Mouse (Mus musculus): ENCODE results near the gene Slco1b2.
"Not testable (repeated sequence)": the region's sequence is repeated elsewhere in the genome, so short reads cannot be mapped to it uniquely, and the experiment has no call there.

The Slco1b2 gene

DNA sequence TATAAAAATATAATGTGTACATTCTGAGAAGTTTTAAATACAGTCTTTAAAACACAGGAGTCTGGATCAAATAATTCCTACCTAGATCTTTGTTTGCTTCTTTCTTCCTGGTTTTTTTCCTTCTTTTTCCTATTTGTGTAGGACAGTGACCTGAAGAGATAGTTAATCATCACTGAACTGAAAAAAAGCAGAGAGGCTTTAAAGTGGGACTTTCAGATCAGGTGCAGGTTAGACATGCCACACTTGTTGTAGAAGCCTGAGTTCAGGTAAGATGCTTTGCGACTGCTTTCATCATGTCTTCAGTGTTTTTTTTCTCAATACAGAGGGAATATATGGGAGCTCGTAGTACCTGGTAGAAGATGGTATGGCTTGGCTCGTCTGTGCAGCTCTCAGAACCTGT, at the start of gene Slco1b2:
Gene Slco1b2, plus strand, starts transcription at position 228 of the 400 bp plus-strand sequence.
- DNase-seq (ENCODE audit: low spot score in 2 of 2), result no peak

GRCm38 (mm10) chr6:141584791-141585403, 44.4 kb upstream of the Slco1b2 start:
- no peak for DNase-seq (ENCODE audit: low spot score in 2 of 2)

GRCm38 (mm10) chr6:141590002-141590401, 39.3 kb upstream of the Slco1b2 start:
- DNase-seq (ENCODE audit: low spot score in 2 of 2), result no peak

GRCm38 (mm10) chr6:141590598-141591200, 38.6 kb upstream of the Slco1b2 start:
- not testable (repeated sequence) for DNase-seq (ENCODE audit: low spot score in 2 of 2)

DNA sequence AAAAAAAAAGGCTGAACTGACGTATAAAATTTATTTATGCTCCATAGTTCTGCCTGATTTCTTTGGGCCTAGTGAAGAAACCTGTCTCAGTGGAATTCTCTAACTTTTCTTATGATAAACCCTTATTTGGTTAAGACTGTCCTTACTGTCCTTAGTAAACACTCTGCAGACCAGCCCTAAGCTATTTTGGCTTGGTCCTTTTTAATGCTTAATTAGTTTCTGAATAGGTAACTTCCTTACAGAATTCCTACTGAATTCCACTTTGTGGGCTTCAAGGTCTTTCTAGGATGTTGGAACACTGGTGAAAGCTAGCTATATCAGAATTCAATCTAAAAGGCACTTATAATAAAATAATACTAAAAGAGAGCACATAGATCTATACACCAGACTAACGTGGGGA, 33.2 kb upstream of the Slco1b2 start:
- no peak for DNase-seq (ENCODE audit: low spot score in 2 of 2)

- DNase-seq (ENCODE audit: low spot score in 2 of 2), result no peak
These were observed 32.3 kb upstream of the Slco1b2 start for GRCm38 (mm10) chr6:141597037-141597436.

GRCm38 (mm10) chr6:141600940-141601339, 28.4 kb upstream of the Slco1b2 start:
- no peak for DNase-seq (ENCODE audit: low spot score in 2 of 2)

- no peak for DNase-seq (ENCODE audit: low spot score in 2 of 2)
These were observed 18.5 kb upstream of the Slco1b2 start for GRCm38 (mm10) chr6:141610702-141611260.

GRCm38 (mm10) chr6:141614017-141614416, 15.3 kb upstream of the Slco1b2 start:
- DNase-seq (ENCODE audit: low spot score in 2 of 2), result no peak

- DNase-seq (ENCODE audit: low spot score in 2 of 2), result no peak
These were observed 14.0 kb upstream of the Slco1b2 start for GRCm38 (mm10) chr6:141615348-141615747.

- DNase-seq (ENCODE audit: low spot score in 2 of 2), result no peak
These were observed 3.6 kb downstream of the Slco1b2 start for GRCm38 (mm10) chr6:141632935-141633334.

DNA sequence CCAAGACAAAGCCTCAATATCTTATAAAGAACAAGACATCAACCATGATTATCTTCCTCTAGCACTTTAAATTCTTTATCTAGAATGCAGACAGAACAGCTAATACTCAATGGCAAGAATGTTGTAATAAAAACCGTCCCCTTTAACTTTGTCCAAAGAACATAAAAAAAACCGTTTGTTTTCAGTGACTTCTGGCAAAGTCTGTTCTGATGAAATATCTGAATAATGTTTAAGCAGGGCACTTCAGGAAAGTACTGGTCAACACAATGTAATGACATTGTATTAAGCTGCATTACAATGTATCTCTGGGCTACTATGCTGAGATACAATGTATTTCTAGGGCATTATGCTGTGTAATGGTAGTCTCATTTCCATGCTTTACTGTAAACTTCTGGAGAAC, 5.9 kb downstream of the Slco1b2 start:
- DNase-seq (ENCODE audit: low spot score in 2 of 2), result no peak

DNA sequence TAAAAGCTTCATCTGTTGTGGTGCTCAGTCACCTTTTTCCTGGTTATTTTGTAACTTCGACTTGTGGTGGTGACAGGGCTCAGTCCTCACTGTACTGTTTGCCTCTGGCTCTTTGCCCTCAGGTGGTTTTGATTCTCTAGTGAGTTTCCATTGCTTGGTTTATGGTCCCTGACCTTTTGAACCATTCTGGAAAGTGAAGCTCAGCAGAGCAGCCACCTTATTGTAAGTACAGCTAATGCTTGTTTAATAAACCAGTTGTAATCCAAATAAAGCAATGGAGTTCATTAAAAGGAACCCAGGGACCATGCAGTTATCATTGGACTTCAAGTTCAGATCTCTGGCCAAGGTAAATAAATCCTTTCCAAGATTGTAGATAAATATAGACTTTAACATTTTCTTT, 11.3 kb downstream of the Slco1b2 start:
- DNase-seq (ENCODE audit: low spot score in 2 of 2), result no peak

GRCm38 (mm10) chr6:141687008-141687407, 57.7 kb downstream of the Slco1b2 start:
- DNase-seq (ENCODE audit: low spot score in 2 of 2), result no peak

- DNase-seq (ENCODE audit: low spot score in 2 of 2), result no peak
These were observed 61.9 kb downstream of the Slco1b2 start for GRCm38 (mm10) chr6:141691246-141691645.
